ENCODE assay signal across 9 mouse cellular contexts in the genomic region with DNA sequence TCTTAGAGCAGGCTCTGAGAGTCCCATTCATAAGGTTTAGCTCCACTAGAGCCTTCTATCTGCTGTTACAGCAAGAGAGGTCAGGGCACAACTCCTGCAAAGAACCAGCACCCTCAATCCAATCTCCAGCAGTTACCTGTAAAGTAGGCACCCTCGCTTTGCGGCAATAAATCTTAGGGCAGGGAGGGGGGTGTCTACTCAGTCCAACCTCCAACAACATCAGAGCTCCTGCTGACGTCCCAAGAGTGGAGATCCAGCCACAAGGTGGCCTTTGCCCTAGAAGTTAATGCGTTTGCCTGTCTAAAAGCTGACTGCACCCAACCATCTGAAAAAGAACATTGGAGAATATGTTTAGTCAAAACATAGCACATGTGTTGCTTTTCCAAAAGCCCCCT. TPM values are rescaled to one million over a fixed set of nuclear protein-coding genes. Genes with fewer than 3 reads are reported as not detected.
DNase-seq lines count a peak whose midpoint lies in the region; ATAC-seq and TF ChIP-seq lines count a peak whose summit lies in the region.
"Had no signal": no experiment of that assay in that cellular context is flagged by ENCODE, and none has a peak within 500 bp of the region (broad histone marks: within the 10 kb centered on the region; RNA-seq: fewer than 3 reads in every experiment).

No protein-coding gene starts in this region.

- H3K27ac ChIP-seq in lung, embryonic 14.5 days (ENCODE audit: low read depth): 0 out of 2 replicates have a peak overlapping the region, but pooled peaks have one; percentile 34
- H3K27ac ChIP-seq in brown adipose tissue, adult 24 weeks (replicated peaks; ENCODE audit: low read depth, low read length): peak overlapping the region; percentile 36
- H3K27ac ChIP-seq in midbrain, postnatal 0 days (ENCODE audit: low read depth, low read length): peak overlapping the region; percentile 47
- H3K27ac ChIP-seq: limb, embryonic 15.5 days had no signal

- H3K9ac ChIP-seq in lung, embryonic 14.5 days: no peak overlapping the region
- H3K9ac ChIP-seq in midbrain, postnatal 0 days (replicated peaks; ENCODE audit: low read length, poor library complexity, severe bottlenecking): peak overlapping the region; percentile 81; the same call in 1 of the 2 replicates
- H3K9ac ChIP-seq: limb, embryonic 15.5 days had no signal

- no peak for ATAC-seq in lung, embryonic 14.5 days (ENCODE audit: insufficient read depth)
- ATAC-seq in hematopoietic stem cell, adult 5-6 weeks (replicated peaks in 1 of 2; ENCODE audit: insufficient read depth in 1 of 2, low FRiP score in 2 of 2, low TSS enrichment in 1 of 2, low read depth in 1 of 2, poor library complexity in 2 of 2, severe bottlenecking in 2 of 2): peak; percentile 10 to 19; a peak in 2 of 4 replicates
- no peak for ATAC-seq in midbrain, postnatal 0 days (ENCODE audit: low FRiP score)

- H3K4me3 ChIP-seq in lung, embryonic 14.5 days (ENCODE audit: low read depth, low read length): no peak overlapping the region
- H3K4me3 ChIP-seq in brown adipose tissue, adult 24 weeks (ENCODE audit: insufficient read depth, low read depth, low read length): no peak overlapping the region
- peak overlapping the region; percentile 78 for H3K4me3 ChIP-seq in midbrain, postnatal 0 days (ENCODE audit: low read depth, low read length)

- TF ChIP-seq CTCF in lung, embryonic 14.5 days (IDR thresholded peaks at IDR 0.05; ENCODE audit: low read depth): no peak
- TF ChIP-seq CTCF in midbrain, postnatal 0 days (IDR thresholded peaks at IDR 0.05): peak; percentile 48

- H3K27me3 ChIP-seq in lung, embryonic 14.5 days (ENCODE audit: insufficient read depth, low read length): 0 out of 2 replicates have a peak, but pooled peaks cover 4% of the 10 kb centered on the region
- no peaks in the 10 kb centered on the region for H3K27me3 ChIP-seq in midbrain, postnatal 0 days (ENCODE audit: insufficient read depth, low read length)

- no peaks in the 10 kb centered on the region for H3K9me3 ChIP-seq in lung, embryonic 14.5 days (ENCODE audit: low read depth, low read length)
- no peaks in the 10 kb centered on the region for H3K9me3 ChIP-seq in midbrain, postnatal 0 days (ENCODE audit: low read length)
- H3K9me3 ChIP-seq: limb, embryonic 15.5 days had no signal

- peaks cover 17% of the 10 kb centered on the region; the same call in 1 of the 2 replicates for H3K4me1 ChIP-seq in lung, embryonic 14.5 days (ENCODE audit: insufficient read depth)
- peaks cover 16% of the 10 kb centered on the region for H3K4me1 ChIP-seq in brown adipose tissue, adult 24 weeks (ENCODE audit: control insufficient read depth, insufficient read depth, insufficient read length, low read length)
- peaks cover 14% of the 10 kb centered on the region; the same call in 1 of the 2 replicates for H3K4me1 ChIP-seq in midbrain, postnatal 0 days (ENCODE audit: insufficient read depth, low read length)

- 50% methylated on average over 4 of the region's 4 CpGs for WGBS in lung, embryonic 14.5 days
- WGBS in midbrain, postnatal 0 days: 36% methylated on average over 4 of the region's 4 CpGs

- H3K36me3 ChIP-seq in lung, embryonic 14.5 days (ENCODE audit: insufficient read depth): no peaks in the 10 kb centered on the region
- no peaks in the 10 kb centered on the region for H3K36me3 ChIP-seq in midbrain, postnatal 0 days (ENCODE audit: insufficient read depth, low read length)
- H3K36me3 ChIP-seq: limb, embryonic 15.5 days had no signal

- intact Hi-C loops in gastrocnemius, postnatal 14 days (cut with DNase I; ENCODE audit: low total_unique reads): no loop called here

- no peak for DNase-seq in lung, embryonic 14.5 days
- no peak for DNase-seq in lung, postnatal 14 days
- no peak for DNase-seq in midbrain, postnatal 0 days (ENCODE audit: low spot score)
- no peak for DNase-seq in gastrocnemius, postnatal 14 days
- DNase-seq in cerebellum, adult 18-20 months: no peak
- DNase-seq in cerebellum, adult 9-10 months: no peak

- H3K4me2 ChIP-seq in lung, embryonic 14.5 days: peak overlapping the region; percentile 100; the same call in 1 of the 2 replicates
- peak overlapping the region; percentile 84 for H3K4me2 ChIP-seq in midbrain, postnatal 0 days (ENCODE audit: low read depth, low read length, poor library complexity, severe bottlenecking)

RNA-seq across cellular contexts. Expression of a gene that starts 58.2 kb away (rescaled TPM):
- 5.1 and 5.6 TPM in 2 replicates for polyA plus RNA-seq in lung, embryonic 14.5 days (2014; fragmentation: Nextera tagmentation; extraction: Ambion mirVana)
- polyA plus RNA-seq in brown adipose tissue, adult 24 weeks (2012; ENCODE audit: insufficient read depth, insufficient read length, missing spikeins): 3.8 and 7.8 TPM in 2 replicates
- total RNA-seq in hematopoietic stem cell, adult 5-6 weeks (2017): 72.0 and 117 TPM in 2 replicates
- total RNA-seq in midbrain, postnatal 0 days (2014; rRNA removed): 48.8 and 57.4 TPM in 2 replicates
- 17.7 and 19.6 TPM in 2 replicates for polyA plus RNA-seq in midbrain, postnatal 0 days (2015; fragmentation: Nextera tagmentation; extraction: Ambion mirVana)
- total RNA-seq in gastrocnemius, postnatal 14 days (2021): 1 to 10 TPM; 5.3 to 8.4 TPM

Comparison
In these comparisons a context has a peak if more than half of its experiments do, and no peak if none do; other contexts are left out.
1. ATAC-seq: peak in hematopoietic stem cell, adult 5-6 weeks (2 of 2); none in lung, embryonic 14.5 days (single experiment) and midbrain, postnatal 0 days (single experiment).
2. Peak in every context shown above with its lines, with median percentiles within 50 percentile points of each other: H3K27ac ChIP-seq.